Mouse (Mus musculus): Measurements from ENCODE around the gene Pak2.

Gene Pak2

GRCm38 (mm10) chr16:32002509-32003477 lies 76.3 kb downstream of the Pak2 start, which contains the start of gene Senp5:
Senp5 (minus strand) TSS chr16:32003287.
- DNase-seq (ENCODE audit: low spot score in 2 of 2), result peak; percentile 81 to 82

GRCm38 (mm10) chr16:31996371-31996770 lies 82.8 kb downstream of the Pak2 start:
- DNase-seq (ENCODE audit: low spot score in 2 of 2), result no peak

- no peak for DNase-seq (ENCODE audit: low spot score in 2 of 2)
Observed at GRCm38 (mm10) chr16:31993946-31994345, 85.2 kb downstream of the Pak2 start.

- no peak for DNase-seq (ENCODE audit: low spot score in 2 of 2)
Observed at GRCm38 (mm10) chr16:31993195-31993594, 85.9 kb downstream of the Pak2 start.

GRCm38 (mm10) chr16:31992039-31992438 lies 87.1 kb downstream of the Pak2 start:
- DNase-seq (ENCODE audit: low spot score in 2 of 2), result no peak

- DNase-seq (ENCODE audit: low spot score in 2 of 2), result no peak
Observed at GRCm38 (mm10) chr16:31980946-31981345, 98.2 kb downstream of the Pak2 start.

GRCm38 (mm10) chr16:31979501-31979900 lies 99.6 kb downstream of the Pak2 start:
- no peak for DNase-seq (ENCODE audit: low spot score in 2 of 2)

- DNase-seq (ENCODE audit: low spot score in 2 of 2), result no peak
Observed at GRCm38 (mm10) chr16:31975258-31975657, 103.9 kb downstream of the Pak2 start.

Data from frontal cortex, postnatal 14 days (tissue).